Mouse (Mus musculus) forebrain, embryonic 15.5 days (tissue): ENCODE measurements around the gene Kng1. TPM values are rescaled to one million over a fixed set of nuclear protein-coding genes. Genes with fewer than 3 reads are reported as not detected.
"Not testable (repeated sequence)": the region's sequence is repeated elsewhere in the genome, so short reads cannot be mapped to it uniquely, and the experiment has no call there.

Experiments
- ATAC-seq: fragments of 200-750 bp; cut with Nextera tagmentation; replicated peaks from 2 replicates; pipeline ENCODE4 v1.8.0; 2017; ENCODE audit warnings: mild to moderate bottlenecking, moderate TSS enrichment, moderate library complexity
- H3K27ac ChIP-seq: fragments of 300-500 bp; sonication (generic); replicated peaks from 2 replicates; pipeline ENCODE4 v1.5.1; 2015; ENCODE audit warnings: mild to moderate bottlenecking, inconsistent platforms
- H3K27me3 ChIP-seq: fragments of 300-500 bp; sonication (generic); 2 replicates; pipeline ENCODE4 v1.6.1; 2015; ENCODE audit warnings: inconsistent platforms
- H3K36me3 ChIP-seq: fragments of 300-500 bp; sonication (generic); 2 replicates; pipeline ENCODE4 v1.6.1; 2015; ENCODE audit warnings: mild to moderate bottlenecking, inconsistent platforms
- H3K4me1 ChIP-seq: fragments of 300-500 bp; sonication (generic); 2 replicates; pipeline ENCODE4 v1.6.1; 2015; ENCODE audit warnings: inconsistent platforms
- H3K4me2 ChIP-seq: fragments of 300-500 bp; sonication (generic); replicated peaks from 2 replicates; pipeline ENCODE4 v1.6.1; 2015; ENCODE audit warnings: mild to moderate bottlenecking, inconsistent platforms
- H3K4me3 ChIP-seq: fragments of 300-500 bp; sonication (generic); 2 replicates; pipeline ENCODE4 v1.5.1; 2015; ENCODE audit warnings: mild to moderate bottlenecking, inconsistent platforms
- H3K9ac ChIP-seq: fragments of 300-500 bp; sonication (generic); replicated peaks from 2 replicates; pipeline ENCODE4 v1.6.1; 2015; ENCODE audit warnings: mild to moderate bottlenecking, inconsistent platforms
- H3K9me3 ChIP-seq: fragments of 300-500 bp; sonication (generic); 2 replicates; pipeline ENCODE4 v1.6.1; 2016; ENCODE audit warnings: inconsistent platforms
- WGBS: fragments of 180-500 bp; shearing (Covaris S2); methylation state at CpG from one replicate; pipeline ENCODE4 v1.1.7; 2015; ENCODE audit warnings: mixed read lengths; 5-methylcytosine and 5-hydroxymethylcytosine counted together
- polyA plus RNA-seq: library from polyadenylated mRNA; unstranded; fragments of >200 nt; fragmentation: Nextera tagmentation; extraction: Ambion mirVana; gene quantifications from 2 replicates; pipeline ENCODE4 v1.2.1, GENCODE M21; 2015

Gene Kng1
- polyA plus RNA-seq, 1 experiment from 2014 or later: not detected

GRCm38 (mm10) chr16:23097290-23098104 is 39.8 kb downstream of the Kng1 start:
- not testable (repeated sequence) for H3K4me3 ChIP-seq, H3K9me3 ChIP-seq, H3K27me3 ChIP-seq, H3K9ac ChIP-seq, H3K36me3 ChIP-seq, H3K4me2 ChIP-seq
- WGBS: 79% methylated on average over 8 of the region's 8 CpGs
- Histone ChIP-seq H3K4me1 (peaks cover 11% of the 10 kb centered on the region), H3K27ac (peak overlapping the region; percentile 54)
- ATAC-seq: peak; percentile 79

GRCm38 (mm10) chr16:23098105-23098452 is 40.4 kb downstream of the Kng1 start:
- H3K4me1 ChIP-seq: peaks cover 13% of the 10 kb centered on the region
- not testable (repeated sequence) for ATAC-seq, H3K36me3 ChIP-seq, H3K9ac ChIP-seq, H3K27ac ChIP-seq, H3K27me3 ChIP-seq, H3K4me3 ChIP-seq, H3K9me3 ChIP-seq, H3K4me2 ChIP-seq
- WGBS: 97% methylated on average over 1 of the region's 1 CpGs

- peak overlapping the region; percentile 43 for H3K4me2 ChIP-seq
- H3K9ac ChIP-seq: peak overlapping the region; percentile 44
- WGBS: 6% methylated on average over 12 of the region's 12 CpGs
- H3K36me3 ChIP-seq: no peaks in the 10 kb centered on the region
- peaks cover 13% of the 10 kb centered on the region for H3K4me1 ChIP-seq
- H3K27me3 ChIP-seq: 0 out of 2 replicates have a peak, but pooled peaks cover 3% of the 10 kb centered on the region
- H3K27ac ChIP-seq: no peak overlapping the region
- peak overlapping the region; percentile 26 for H3K4me3 ChIP-seq
- no peak for ATAC-seq
- H3K9me3 ChIP-seq: no peaks in the 10 kb centered on the region
Measured at GRCm38 (mm10) chr16:23099632-23100031, 42.0 kb downstream of the Kng1 start.

- H3K4me2 ChIP-seq: peak overlapping the region; percentile 43
- H3K4me1 ChIP-seq: peaks cover 13% of the 10 kb centered on the region
- H3K27ac ChIP-seq: no peak overlapping the region
- H3K4me3 ChIP-seq: peak overlapping the region; percentile 26
- ATAC-seq: peak; percentile 39; the same call in 1 of the 2 replicates
- H3K9ac ChIP-seq: peak overlapping the region; percentile 44
- WGBS: 0% methylated on average over 9 of the region's 9 CpGs
- no peaks in the 10 kb centered on the region for H3K36me3 ChIP-seq
- no peaks in the 10 kb centered on the region for H3K9me3 ChIP-seq
- 0 out of 2 replicates have a peak, but pooled peaks cover 3% of the 10 kb centered on the region for H3K27me3 ChIP-seq
Measured at GRCm38 (mm10) chr16:23100099-23100575, 42.5 kb downstream of the Kng1 start.

GRCm38 (mm10) chr16:23100613-23101012 is 42.9 kb downstream of the Kng1 start:
- Histone ChIP-seq H3K27ac (no peak overlapping the region), H3K9me3 (no peaks in the 10 kb centered on the region), H3K4me3 (no peak overlapping the region), H3K36me3 (no peaks in the 10 kb centered on the region), H3K27me3 (0 out of 2 replicates have a peak, but pooled peaks cover 3% of the 10 kb centered on the region), H3K4me2 (no peak overlapping the region), H3K9ac (no peak overlapping the region), H3K4me1 (peaks cover 13% of the 10 kb centered on the region)
- ATAC-seq: no peak; the same call in 1 of the 2 replicates
- 20% methylated on average over 10 of the region's 10 CpGs for WGBS

GRCm38 (mm10) chr16:23102340-23103037 is 44.8 kb downstream of the Kng1 start:
- Histone ChIP-seq H3K9ac (no peak overlapping the region; the same call in 1 of the 2 replicates), H3K4me2 (peak overlapping the region; percentile 25), H3K9me3 (no peaks in the 10 kb centered on the region), H3K4me3 (no peak overlapping the region), H3K4me1 (peaks cover 10% of the 10 kb centered on the region), H3K27me3 (0 out of 2 replicates have a peak, but pooled peaks cover 3% of the 10 kb centered on the region), H3K27ac (no peak overlapping the region), H3K36me3 (no peaks in the 10 kb centered on the region)
- no peak for ATAC-seq
- 16% methylated on average over 15 of the region's 15 CpGs for WGBS

GRCm38 (mm10) chr16:23103038-23103745 is 45.5 kb downstream of the Kng1 start:
- 45% methylated on average over 17 of the region's 17 CpGs for WGBS
- ATAC-seq: no peak
- Histone ChIP-seq H3K27me3 (0 out of 2 replicates have a peak, but pooled peaks cover 3% of the 10 kb centered on the region), H3K4me3 (no peak overlapping the region), H3K4me1 (peaks cover 10% of the 10 kb centered on the region), H3K9ac (no peak overlapping the region; the same call in 1 of the 2 replicates), H3K4me2 (peak overlapping the region; percentile 25), H3K36me3 (no peaks in the 10 kb centered on the region), H3K9me3 (no peaks in the 10 kb centered on the region), H3K27ac (no peak overlapping the region)

GRCm38 (mm10) chr16:23103841-23104240 is 46.2 kb downstream of the Kng1 start:
- WGBS: 54% methylated on average over 2 of the region's 2 CpGs
- 0 out of 2 replicates have a peak, but pooled peaks cover 3% of the 10 kb centered on the region for H3K27me3 ChIP-seq
- H3K9ac ChIP-seq: no peak overlapping the region
- H3K4me3 ChIP-seq: no peak overlapping the region
- no peak overlapping the region for H3K4me2 ChIP-seq
- ATAC-seq: no peak
- H3K9me3 ChIP-seq: no peaks in the 10 kb centered on the region
- peaks cover 12% of the 10 kb centered on the region for H3K4me1 ChIP-seq
- H3K27ac ChIP-seq: no peak overlapping the region
- H3K36me3 ChIP-seq: peaks cover 2% of the 10 kb centered on the region; the same call in 1 of the 2 replicates

- H3K4me3 ChIP-seq: no peak overlapping the region
- H3K27ac ChIP-seq: no peak overlapping the region
- H3K4me2 ChIP-seq: no peak overlapping the region
- no peak for ATAC-seq
- H3K36me3 ChIP-seq: peaks cover 23% of the 10 kb centered on the region
- WGBS: 83% methylated on average over 7 of the region's 7 CpGs
- peaks cover 27% of the 10 kb centered on the region for H3K4me1 ChIP-seq
- H3K9me3 ChIP-seq: no peaks in the 10 kb centered on the region
- H3K27me3 ChIP-seq: no peaks in the 10 kb centered on the region
- H3K9ac ChIP-seq: no peak overlapping the region
Measured at GRCm38 (mm10) chr16:23106121-23106520, 48.5 kb downstream of the Kng1 start.

GRCm38 (mm10) chr16:23107231-23107942 is 49.7 kb downstream of the Kng1 start, which contains the start of gene Eif4a2:
TSS of gene Eif4a2 (plus strand) at chr16:23107444.
- H3K4me3 ChIP-seq: peak within 1 kb of the TSS; percentile 76
- peak; percentile 92 for ATAC-seq
- peak within 1 kb of the TSS; percentile 91 for H3K4me2 ChIP-seq
- WGBS: under 1% methylated on average over 71 of the region's 71 CpGs
- peaks cover 36% of the 10 kb centered on the region for H3K36me3 ChIP-seq
- H3K9me3 ChIP-seq: no peaks in the 10 kb centered on the region
- H3K9ac ChIP-seq: peak within 1 kb of the TSS; percentile 98
- peaks cover 37% of the 10 kb centered on the region for H3K4me1 ChIP-seq
- no peaks in the 10 kb centered on the region for H3K27me3 ChIP-seq
- H3K27ac ChIP-seq: peak within 1 kb of the TSS; percentile 98
